Mouse (Mus musculus): ENCODE measurements around the gene Neb. TPM values are rescaled to one million over a fixed set of nuclear protein-coding genes. Genes with fewer than 3 reads are reported as not detected.
"Not testable (repeated sequence)": the region's sequence is repeated elsewhere in the genome, so short reads cannot be mapped to it uniquely, and the experiment has no call there.

Gene Neb
- polyA plus RNA-seq, 1 experiment from 2014 or later, result 0.64 TPM

DNA sequence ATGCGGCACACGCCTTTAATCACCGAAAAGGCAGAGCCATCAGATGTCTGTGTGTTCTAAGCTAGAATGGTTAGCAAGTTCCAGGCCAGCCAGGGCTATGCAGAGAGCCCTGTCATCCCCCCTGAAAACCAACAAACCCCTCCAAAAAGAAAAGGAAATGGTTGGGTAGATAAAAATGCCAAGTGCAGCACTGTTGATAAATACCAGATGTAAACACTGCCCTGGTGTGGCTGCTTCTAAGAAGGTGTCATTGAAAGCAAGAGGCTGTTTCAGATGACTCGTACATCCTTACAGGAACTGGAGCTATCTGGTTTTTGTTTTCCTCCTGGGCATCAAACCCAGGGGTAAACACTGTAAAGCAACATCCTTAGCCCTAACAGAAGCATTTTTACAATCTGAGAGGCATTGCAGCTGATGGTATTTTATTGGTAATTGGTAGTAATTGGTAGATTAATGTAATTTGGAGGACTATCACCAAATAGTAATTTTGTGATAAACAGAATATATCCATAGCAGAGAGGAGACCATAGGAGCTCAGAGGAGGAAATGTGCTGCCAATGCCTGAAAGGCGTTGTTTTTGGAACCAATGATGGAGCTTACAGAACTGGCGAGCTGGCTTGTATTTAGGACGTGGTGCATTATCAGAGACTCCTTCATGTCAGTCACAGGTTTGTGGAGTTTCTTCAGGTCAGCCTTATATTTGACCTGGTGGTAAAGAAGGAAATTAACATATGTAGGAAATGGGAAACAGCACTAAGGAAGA, 208.8 kb downstream of the Neb start:
- H3K27ac ChIP-seq (replicated peaks), result no peak overlapping the region
- no peak overlapping the region for H3K4me2 ChIP-seq (replicated peaks)
- no peak for ATAC-seq (ENCODE audit: low FRiP score, low read depth)
- no peaks in the 10 kb centered on the region for H3K27me3 ChIP-seq
- WGBS, result 91% methylated on average over 7 of the region's 7 CpGs
- H3K4me3 ChIP-seq, result no peak overlapping the region
- H3K9ac ChIP-seq (replicated peaks), result no peak overlapping the region
- no peaks in the 10 kb centered on the region for H3K36me3 ChIP-seq
- H3K4me1 ChIP-seq, result no peaks in the 10 kb centered on the region
- H3K9me3 ChIP-seq, result no peaks in the 10 kb centered on the region

DNA sequence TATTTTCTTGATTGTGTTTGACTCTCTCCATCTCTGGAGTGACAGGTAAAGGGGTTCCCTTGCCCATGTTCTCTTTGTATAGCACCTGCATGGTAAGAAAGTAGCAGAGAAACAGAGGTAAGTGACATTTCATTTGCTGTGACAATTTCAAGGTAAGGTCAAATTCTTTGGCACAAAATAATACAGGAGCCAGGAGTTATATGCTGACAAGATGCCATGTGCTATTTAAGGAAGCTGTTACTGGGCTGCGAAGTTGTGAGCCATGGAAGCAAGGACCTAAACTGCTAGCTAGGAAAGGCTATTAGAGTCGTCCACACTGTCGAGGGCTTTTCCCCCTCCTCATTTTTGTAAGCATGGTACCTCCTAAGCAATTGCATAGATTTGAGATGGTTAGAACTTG, 225.2 kb downstream of the Neb start:
- WGBS, result 93% methylated on average over 3 of the region's 3 CpGs
- ATAC-seq (ENCODE audit: low FRiP score, low read depth), result no peak
- no peaks in the 10 kb centered on the region for H3K4me1 ChIP-seq
- H3K9ac ChIP-seq (replicated peaks), result no peak overlapping the region
- H3K9me3 ChIP-seq, result no peaks in the 10 kb centered on the region
- H3K4me3 ChIP-seq, result no peak overlapping the region
- H3K27me3 ChIP-seq, result no peaks in the 10 kb centered on the region
- no peaks in the 10 kb centered on the region for H3K36me3 ChIP-seq
- no peak overlapping the region for H3K27ac ChIP-seq (replicated peaks)
- H3K4me2 ChIP-seq (replicated peaks), result no peak overlapping the region

DNA sequence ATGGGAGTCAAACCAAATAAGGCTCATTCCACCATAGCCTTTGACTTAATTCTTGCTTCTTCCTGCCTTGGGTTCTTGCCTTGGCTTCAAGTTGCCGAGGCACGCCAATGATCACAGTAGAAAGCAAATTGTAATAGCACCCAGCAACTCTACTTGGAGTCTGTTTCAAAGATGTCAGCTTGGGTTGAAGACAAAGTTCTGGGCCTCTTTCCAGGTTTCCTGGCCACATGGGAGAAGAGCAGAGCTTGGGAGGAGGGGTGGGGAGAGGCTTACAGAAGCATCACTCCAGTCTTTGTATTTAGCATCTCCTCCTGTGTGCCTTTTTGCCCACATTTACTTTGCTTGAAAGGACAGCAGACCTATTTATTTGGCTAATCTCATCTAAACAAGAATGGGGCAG, 244.9 kb downstream of the Neb start:
- Histone ChIP-seq H3K27me3 (no peaks in the 10 kb centered on the region), H3K4me1 (no peaks in the 10 kb centered on the region), H3K9ac (replicated peaks) (no peak overlapping the region), H3K4me3 (no peak overlapping the region), H3K9me3 (no peaks in the 10 kb centered on the region), H3K4me2 (replicated peaks) (no peak overlapping the region), H3K27ac (replicated peaks) (no peak overlapping the region), H3K36me3 (peaks cover 13% of the 10 kb centered on the region)
- WGBS, result 98% methylated on average over 2 of the region's 2 CpGs
- no peak for ATAC-seq (ENCODE audit: low FRiP score, low read depth)

DNA sequence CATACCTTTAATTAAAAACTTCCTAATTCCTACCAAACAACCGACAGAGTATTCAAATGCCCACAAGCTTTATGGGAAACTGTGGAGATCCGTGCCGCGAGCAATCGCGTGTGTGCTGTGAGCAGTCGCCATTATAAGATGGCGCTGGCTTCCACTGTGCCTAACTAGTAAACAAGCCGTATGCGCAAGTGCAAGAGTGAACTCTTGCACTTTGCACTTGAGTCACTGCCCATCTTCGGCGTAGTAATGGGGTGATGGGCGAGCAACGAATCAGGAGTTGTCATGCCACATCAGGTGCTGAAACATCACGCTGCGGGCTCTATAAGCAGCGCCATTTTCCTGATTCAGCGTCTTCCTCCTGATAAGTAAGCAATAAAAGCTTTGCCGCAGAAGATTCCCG, 246.9 kb downstream of the Neb start:
- H3K27ac ChIP-seq (replicated peaks); H3K9me3 ChIP-seq; H3K4me1 ChIP-seq; H3K4me2 ChIP-seq (replicated peaks); H3K9ac ChIP-seq (replicated peaks); H3K27me3 ChIP-seq; H3K4me3 ChIP-seq; ATAC-seq (ENCODE audit: low FRiP score, low read depth): not testable (repeated sequence)
- 98% methylated on average over 20 of the region's 20 CpGs for WGBS
- peaks cover 22% of the 10 kb centered on the region for H3K36me3 ChIP-seq

GRCm38 (mm10) chr2:52114086-52114485, 264.2 kb downstream of the Neb start:
- H3K9ac ChIP-seq (replicated peaks), result no peak overlapping the region
- no peaks in the 10 kb centered on the region for H3K9me3 ChIP-seq
- no peaks in the 10 kb centered on the region for H3K27me3 ChIP-seq
- no peak for ATAC-seq (ENCODE audit: low FRiP score, low read depth)
- 82% methylated on average over 1 of the region's 1 CpGs for WGBS
- no peak overlapping the region for H3K27ac ChIP-seq (replicated peaks)
- H3K36me3 ChIP-seq, result peaks cover 74% of the 10 kb centered on the region
- no peaks in the 10 kb centered on the region for H3K4me1 ChIP-seq
- no peak overlapping the region for H3K4me2 ChIP-seq (replicated peaks)
- no peak overlapping the region for H3K4me3 ChIP-seq

Small RNA genes lying within 50 kb of the gene (microRNA-seq; reads per million reads assigned to microRNA genes)
- gene Gm22095, result not detected

Other genes with a start within 250 kb of the Neb start
- 59.6 and 66.5 TPM in 2 replicates for gene Arl5a, start 46.4 kb upstream of the Neb start, polyA plus RNA-seq (2016; fragmentation: Nextera tagmentation; extraction: Ambion mirVana)